Mouse (Mus musculus) c-Kit-positive CD71-positive TER-119-positive erythroid progenitor cells, embryonic 14.5 days (primary cell): ENCODE data around the gene Hras.

Source experiments
- DNase-seq: peaks from one replicate; pipeline ENCODE4 v3.0.0-alpha.2; 2013; ENCODE audit warnings: low spot score

Gene Hras

GRCm38 (mm10) chr7:141213605-141214235 is 19.9 kb upstream of the Hras start, which contains the start of gene Lmntd2:
Lmntd2 (minus strand) TSS chr7:141214080.
- no peak for DNase-seq

GRCm38 (mm10) chr7:141213133-141213532 is 19.3 kb upstream of the Hras start:
- no peak for DNase-seq

- no peak for DNase-seq
Measured at GRCm38 (mm10) chr7:141210606-141211131, 16.9 kb upstream of the Hras start.

- no peak for DNase-seq
Measured at GRCm38 (mm10) chr7:141210137-141210536, 16.3 kb upstream of the Hras start.

- DNase-seq = no peak
Measured at GRCm38 (mm10) chr7:141209526-141209925, 15.7 kb upstream of the Hras start.

GRCm38 (mm10) chr7:141206182-141206937 is 12.6 kb upstream of the Hras start:
- no peak for DNase-seq

GRCm38 (mm10) chr7:141205504-141205903 is 11.7 kb upstream of the Hras start:
- no peak for DNase-seq

- no peak for DNase-seq
Measured at GRCm38 (mm10) chr7:141204546-141204945, 10.7 kb upstream of the Hras start.

- no peak for DNase-seq
Measured at GRCm38 (mm10) chr7:141198121-141198520, 4.3 kb upstream of the Hras start.

GRCm38 (mm10) chr7:141196619-141197282 is 2.9 kb upstream of the Hras start:
- DNase-seq = no peak

- DNase-seq = no peak
Measured at GRCm38 (mm10) chr7:141195754-141196153, 1.9 kb upstream of the Hras start.

- peak; percentile 93 for DNase-seq
Measured at GRCm38 (mm10) chr7:141194830-141195229, 1.0 kb upstream of the Hras start.

GRCm38 (mm10) chr7:141194409-141194808 is 604 bp upstream of the Hras start:
- no peak for DNase-seq

- no peak for DNase-seq
Measured at GRCm38 (mm10) chr7:141193348-141193856, 403 bp downstream of the Hras start.

GRCm38 (mm10) chr7:141192776-141193347 is 943 bp downstream of the Hras start:
- DNase-seq = no peak

GRCm38 (mm10) chr7:141191796-141192685 is 1.8 kb downstream of the Hras start:
- DNase-seq = no peak

GRCm38 (mm10) chr7:141191036-141191435 is 2.8 kb downstream of the Hras start:
- no peak for DNase-seq

GRCm38 (mm10) chr7:141190220-141190619 is 3.6 kb downstream of the Hras start:
- no peak for DNase-seq

GRCm38 (mm10) chr7:141188733-141189132 is 5.1 kb downstream of the Hras start:
- DNase-seq = no peak

- DNase-seq = no peak
Measured at GRCm38 (mm10) chr7:141188194-141188593, 5.6 kb downstream of the Hras start.

GRCm38 (mm10) chr7:141176173-141176572 is 17.6 kb downstream of the Hras start:
- peak; percentile 92 for DNase-seq
